ENCODE assay signal across 23 mouse cellular contexts in the genomic region with DNA sequence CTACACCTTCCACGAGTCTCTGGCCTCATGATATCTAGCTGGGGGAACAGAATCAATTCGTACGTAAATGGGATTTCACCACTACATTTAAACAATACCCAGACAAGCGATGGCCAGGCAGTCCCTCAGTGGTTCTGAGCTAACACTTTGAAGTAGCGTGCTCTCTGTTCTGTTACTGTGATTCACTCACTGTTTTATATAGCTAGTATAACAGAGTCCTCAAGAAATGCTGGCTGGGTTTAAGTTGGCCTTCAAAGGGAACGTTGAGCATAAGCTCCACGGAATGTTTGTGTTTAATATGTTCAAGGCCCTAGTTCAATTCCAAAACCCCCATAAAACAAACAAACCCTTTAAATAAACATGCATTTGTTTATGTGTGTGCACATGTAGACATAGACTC.
DNase-seq lines count a peak whose midpoint lies in the region; ATAC-seq and TF ChIP-seq lines count a peak whose summit lies in the region.
"Had no signal": no experiment of that assay in that cellular context is flagged by ENCODE, and none has a peak within 500 bp of the region (broad histone marks: within the 10 kb centered on the region; RNA-seq: fewer than 3 reads in every experiment).

No protein-coding gene starts in this region.

- TF ChIP-seq CTCF in stomach, postnatal 0 days (IDR thresholded peaks at IDR 0.05; ENCODE audit: low read depth) = no peak

- peaks cover 35% of the 10 kb centered on the region for H3K4me1 ChIP-seq in hindbrain, embryonic 13.5 days (replicated peaks)
- H3K4me1 ChIP-seq in hindbrain, embryonic 14.5 days (replicated peaks; ENCODE audit: control insufficient read depth, insufficient read depth, low read length) = peaks cover 25% of the 10 kb centered on the region
- peaks cover 17% of the 10 kb centered on the region; the same call in 1 of the 2 replicates for H3K4me1 ChIP-seq in lung, embryonic 15.5 days
- H3K4me1 ChIP-seq in stomach, embryonic 15.5 days = peaks cover 7% of the 10 kb centered on the region
- peaks cover 6% of the 10 kb centered on the region; the same call in 1 of the 2 replicates for H3K4me1 ChIP-seq in stomach, postnatal 0 days (replicated peaks; ENCODE audit: control insufficient read depth, insufficient read depth)
- H3K4me1 ChIP-seq: megakaryocyte, embryonic 14.5 days had no signal

- no peak overlapping the region for H3K9ac ChIP-seq in hindbrain, embryonic 13.5 days
- no peak overlapping the region for H3K9ac ChIP-seq in hindbrain, embryonic 14.5 days
- no peak overlapping the region for H3K9ac ChIP-seq in lung, embryonic 15.5 days
- H3K9ac ChIP-seq in stomach, embryonic 15.5 days = no peak overlapping the region
- H3K9ac ChIP-seq in stomach, postnatal 0 days (ENCODE audit: low read length) = no peak overlapping the region
- H3K9ac ChIP-seq: embryonic facial prominence, embryonic 13.5 days; forebrain, embryonic 12.5 days; heart, embryonic 12.5 days had no signal

- H3K9me3 ChIP-seq in hindbrain, embryonic 13.5 days = no peaks in the 10 kb centered on the region
- no peaks in the 10 kb centered on the region for H3K9me3 ChIP-seq in hindbrain, embryonic 14.5 days (ENCODE audit: control insufficient read depth, low read length)
- H3K9me3 ChIP-seq in lung, embryonic 15.5 days = no peaks in the 10 kb centered on the region
- no peaks in the 10 kb centered on the region for H3K9me3 ChIP-seq in stomach, embryonic 15.5 days
- no peaks in the 10 kb centered on the region for H3K9me3 ChIP-seq in stomach, postnatal 0 days (ENCODE audit: control insufficient read depth, low read length)
- H3K9me3 ChIP-seq: embryonic facial prominence, embryonic 13.5 days; forebrain, embryonic 12.5 days; heart, embryonic 12.5 days; hindbrain, embryonic 10.5 days; megakaryocyte, embryonic 14.5 days had no signal

- H3K36me3 ChIP-seq in hindbrain, embryonic 13.5 days = no peaks in the 10 kb centered on the region
- no peaks in the 10 kb centered on the region for H3K36me3 ChIP-seq in hindbrain, embryonic 14.5 days (replicated peaks; ENCODE audit: control insufficient read depth, insufficient read depth)
- no peaks in the 10 kb centered on the region for H3K36me3 ChIP-seq in lung, embryonic 15.5 days
- no peaks in the 10 kb centered on the region for H3K36me3 ChIP-seq in stomach, embryonic 15.5 days
- no peaks in the 10 kb centered on the region for H3K36me3 ChIP-seq in stomach, postnatal 0 days (ENCODE audit: control insufficient read depth, insufficient read depth, low read length)
- H3K36me3 ChIP-seq: embryonic facial prominence, embryonic 13.5 days; forebrain, embryonic 12.5 days; heart, embryonic 12.5 days; hindbrain, embryonic 10.5 days had no signal

- no peak for ATAC-seq in hindbrain, embryonic 13.5 days (ENCODE audit: low FRiP score)
- no peak for ATAC-seq in hindbrain, embryonic 14.5 days (ENCODE audit: low FRiP score)
- peak; percentile 27; the same call in 1 of the 2 replicates for ATAC-seq in lung, embryonic 15.5 days (ENCODE audit: borderline replicate concordance, extremely low read depth, low FRiP score, low TSS enrichment)
- no peak for ATAC-seq in stomach, embryonic 15.5 days (ENCODE audit: insufficient read depth, low FRiP score, low read depth)
- ATAC-seq in stomach, postnatal 0 days (ENCODE audit: low FRiP score, low TSS enrichment) = no peak
- ATAC-seq: activated CD4-positive, CD25-positive, alpha-beta regulatory T cell, adult 4 months had no signal

- no peak for TF ChIP-seq EP300 in stomach, postnatal 0 days (optimal IDR thresholded peaks at IDR 0.05)

- no peak for DNase-seq in hindbrain, embryonic 14.5 days (ENCODE audit: low spot score)
- no peak for DNase-seq in lung, postnatal 4 days
- no peak for DNase-seq in stomach, postnatal 0 days (ENCODE audit: low spot score)
- no peak for DNase-seq in adrenal gland, postnatal 4 days (ENCODE audit: low spot score in 2 of 2)
- DNase-seq in liver = no peak
- DNase-seq: adrenal gland, postnatal 10 days; cerebellum, adult 2 months; cerebellum, postnatal 36 days; embryo, embryonic 11 days; gastrocnemius, postnatal 25 days; heart, adult 18-20 months; heart, postnatal 10 days; kidney, adult 8-10 months had no signal

- H3K4me2 ChIP-seq in hindbrain, embryonic 13.5 days = no peak overlapping the region
- no peak overlapping the region for H3K4me2 ChIP-seq in hindbrain, embryonic 14.5 days (replicated peaks)
- no peak overlapping the region for H3K4me2 ChIP-seq in lung, embryonic 15.5 days
- H3K4me2 ChIP-seq in stomach, embryonic 15.5 days = no peak overlapping the region
- H3K4me2 ChIP-seq in stomach, postnatal 0 days (replicated peaks; ENCODE audit: low read depth) = no peak overlapping the region
- H3K4me2 ChIP-seq: embryonic facial prominence, embryonic 13.5 days; forebrain, embryonic 12.5 days; heart, embryonic 12.5 days had no signal

- H3K4me3 ChIP-seq in hindbrain, embryonic 13.5 days = no peak overlapping the region
- no peak overlapping the region for H3K4me3 ChIP-seq in hindbrain, embryonic 14.5 days (replicated peaks; ENCODE audit: low read length)
- no peak overlapping the region for H3K4me3 ChIP-seq in lung, embryonic 15.5 days
- H3K4me3 ChIP-seq in stomach, embryonic 15.5 days (replicated peaks) = no peak overlapping the region
- H3K4me3 ChIP-seq in stomach, postnatal 0 days (ENCODE audit: low read depth, low read length) = no peak overlapping the region
- H3K4me3 ChIP-seq: embryonic facial prominence, embryonic 13.5 days; erythroblast, embryonic 14.5 days; forebrain, embryonic 12.5 days; heart, embryonic 12.5 days; hindbrain, embryonic 10.5 days; megakaryocyte, embryonic 14.5 days had no signal

- 75% methylated on average over 7 of the region's 7 CpGs for WGBS in hindbrain, embryonic 13.5 days
- WGBS in hindbrain, embryonic 14.5 days = 70% methylated on average over 7 of the region's 7 CpGs
- WGBS in lung, embryonic 15.5 days = 46% methylated on average over 7 of the region's 7 CpGs
- 48% methylated on average over 7 of the region's 7 CpGs for WGBS in stomach, embryonic 15.5 days
- 39% methylated on average over 7 of the region's 7 CpGs for WGBS in stomach, postnatal 0 days

- H3K27ac ChIP-seq in hindbrain, embryonic 13.5 days = peak overlapping the region; percentile 72
- H3K27ac ChIP-seq in hindbrain, embryonic 14.5 days = no peak overlapping the region
- no peak overlapping the region for H3K27ac ChIP-seq in lung, embryonic 15.5 days
- 0 out of 2 replicates have a peak overlapping the region, but pooled peaks have one; percentile 31 for H3K27ac ChIP-seq in stomach, embryonic 15.5 days
- no peak overlapping the region for H3K27ac ChIP-seq in stomach, postnatal 0 days (replicated peaks)
- H3K27ac ChIP-seq: embryonic facial prominence, embryonic 13.5 days; forebrain, embryonic 12.5 days; hindbrain, embryonic 10.5 days had no signal

- no peaks in the 10 kb centered on the region for H3K27me3 ChIP-seq in hindbrain, embryonic 13.5 days
- H3K27me3 ChIP-seq in hindbrain, embryonic 14.5 days (ENCODE audit: control insufficient read depth, insufficient read depth, low read length) = no peaks in the 10 kb centered on the region
- H3K27me3 ChIP-seq in lung, embryonic 15.5 days = no peaks in the 10 kb centered on the region
- no peaks in the 10 kb centered on the region for H3K27me3 ChIP-seq in stomach, embryonic 15.5 days (replicated peaks)
- H3K27me3 ChIP-seq in stomach, postnatal 0 days (ENCODE audit: control insufficient read depth, insufficient read depth, low read length) = no peaks in the 10 kb centered on the region
- H3K27me3 ChIP-seq: embryonic facial prominence, embryonic 13.5 days; forebrain, embryonic 12.5 days; heart, embryonic 12.5 days had no signal

Comparison
In these comparisons a context has a peak if more than half of its experiments do, and no peak if none do; other contexts are left out.
1. H3K27ac ChIP-seq: peak in hindbrain, embryonic 13.5 days (single experiment) and stomach, embryonic 15.5 days (single experiment); none in hindbrain, embryonic 14.5 days (single experiment), lung, embryonic 15.5 days (single experiment) and stomach, postnatal 0 days (single experiment).